In the genomic region with DNA sequence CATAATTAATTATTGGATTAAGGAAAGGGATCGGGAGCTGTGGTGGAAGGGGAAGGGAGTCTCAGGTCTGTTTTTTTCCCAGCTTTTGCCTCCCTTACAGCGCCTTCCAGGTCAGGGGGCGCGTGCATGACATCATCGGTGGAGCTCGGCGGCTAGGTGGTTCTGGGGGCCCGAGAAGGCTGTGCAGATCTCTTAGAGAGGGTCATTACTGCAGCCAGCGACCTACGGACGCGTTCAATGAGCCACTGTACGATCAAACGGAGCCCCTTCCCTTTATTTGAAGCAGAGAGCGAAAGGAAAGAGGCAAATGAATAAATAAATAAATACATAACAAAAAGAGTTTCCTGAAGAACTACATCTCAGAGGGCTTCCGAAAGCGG, we compare ENCODE assay signal across 8 mouse cellular contexts. TPM values are rescaled to one million over a fixed set of nuclear protein-coding genes. Genes with fewer than 3 reads are reported as not detected.
A peak's percentile ranks its signal among the peaks of the same experiment; 100 is the strongest.
DNase-seq lines count a peak whose midpoint lies in the region; ATAC-seq and TF ChIP-seq lines count a peak whose summit lies in the region.

No protein-coding gene starts in this region.

- peak; percentile 55 for DNase-seq in adrenal gland, postnatal 14 days
- DNase-seq in adrenal gland, adult 8-10 months = no peak
- DNase-seq in spleen, adult 2 months (ENCODE audit: low read depth in 1 of 2, low spot score in 2 of 2) = no peak
- DNase-seq in spleen, adult 18-20 months = no peak
- no peak for DNase-seq in urinary bladder, postnatal 25 days (ENCODE audit: low spot score)
- DNase-seq in layer of hippocampus, postnatal 25 days (ENCODE audit: extremely low spot score in 1 of 2, low spot score in 1 of 2) = no peak

- peaks cover 5% of the 10 kb centered on the region; the same call in 1 of the 2 replicates for H3K27me3 ChIP-seq in spleen, adult 2 months (ENCODE audit: control insufficient read depth, insufficient read depth, low read length)
- H3K27me3 ChIP-seq in hindbrain, embryonic 13.5 days = peaks cover 29% of the 10 kb centered on the region
- H3K27me3 ChIP-seq in midbrain, embryonic 12.5 days = peaks cover 47% of the 10 kb centered on the region

- H3K9ac ChIP-seq in hindbrain, embryonic 13.5 days = peak overlapping the region; percentile 87
- H3K9ac ChIP-seq in midbrain, embryonic 12.5 days (replicated peaks) = peak overlapping the region; percentile 70

- no peak for ATAC-seq in hindbrain, embryonic 13.5 days (ENCODE audit: low FRiP score)
- ATAC-seq in midbrain, embryonic 12.5 days (ENCODE audit: low FRiP score, low read depth) = peak; percentile 60; the same call in 1 of the 2 replicates

- peak overlapping the region; percentile 60 for H3K4me3 ChIP-seq in spleen, adult 2 months (ENCODE audit: extremely low read depth, insufficient read depth, insufficient read length)
- H3K4me3 ChIP-seq in hindbrain, embryonic 13.5 days = peak overlapping the region; percentile 64
- peak overlapping the region; percentile 71 for H3K4me3 ChIP-seq in midbrain, embryonic 12.5 days

- H3K4me2 ChIP-seq in hindbrain, embryonic 13.5 days = peak overlapping the region; percentile 76
- peak overlapping the region; percentile 80 for H3K4me2 ChIP-seq in midbrain, embryonic 12.5 days (replicated peaks)

- H3K9me3 ChIP-seq in hindbrain, embryonic 13.5 days = no peaks in the 10 kb centered on the region
- no peaks in the 10 kb centered on the region for H3K9me3 ChIP-seq in midbrain, embryonic 12.5 days

- no peak overlapping the region for H3K27ac ChIP-seq in spleen, adult 2 months (ENCODE audit: insufficient read depth, low read length)
- no peak overlapping the region for H3K27ac ChIP-seq in hindbrain, embryonic 13.5 days
- H3K27ac ChIP-seq in midbrain, embryonic 12.5 days (replicated peaks) = no peak overlapping the region

- TF ChIP-seq POLR2A in spleen, adult 2 months (IDR thresholded peaks at IDR 0.05; ENCODE audit: low read depth, low read length) = no peak

- peaks cover 3% of the 10 kb centered on the region for H3K4me1 ChIP-seq in spleen, adult 2 months (ENCODE audit: control insufficient read depth, insufficient read depth, insufficient read length)
- H3K4me1 ChIP-seq in hindbrain, embryonic 13.5 days (replicated peaks) = peaks cover 20% of the 10 kb centered on the region
- H3K4me1 ChIP-seq in midbrain, embryonic 12.5 days = peaks cover 7% of the 10 kb centered on the region

- H3K36me3 ChIP-seq in spleen, adult 2 months (ENCODE audit: control insufficient read depth, insufficient read depth, low read length) = no peaks in the 10 kb centered on the region
- no peaks in the 10 kb centered on the region for H3K36me3 ChIP-seq in hindbrain, embryonic 13.5 days
- H3K36me3 ChIP-seq in midbrain, embryonic 12.5 days = no peaks in the 10 kb centered on the region

- TF ChIP-seq CTCF in spleen, adult 2 months (IDR thresholded peaks at IDR 0.05; ENCODE audit: extremely low read depth, insufficient read depth, insufficient read length, insufficient replicate concordance) = no peak

- WGBS in spleen, adult 2 months = 2% methylated on average over 17 of the region's 17 CpGs
- 1% methylated on average over 17 of the region's 17 CpGs for WGBS in hindbrain, embryonic 13.5 days
- 1% methylated on average over 17 of the region's 17 CpGs for WGBS in midbrain, embryonic 12.5 days

RNA-seq across cellular contexts. Expression of gene Syngr1, which starts 0.4 kb away (rescaled TPM):
- total RNA-seq in adrenal gland, postnatal 14 days (2021) = 28.5 and 29.8 TPM in 2 replicates
- total RNA-seq in adrenal gland, adult 8-10 months (2022) = 10 to 100 TPM; 32.7 to 65.7 (median 48.7) TPM
- polyA plus RNA-seq in spleen, adult 2 months (2012; rRNA removed) = 9.9 and 13.5 TPM in 2 replicates
- polyA plus RNA-seq in hindbrain, embryonic 13.5 days (2015; fragmentation: Nextera tagmentation; extraction: Ambion mirVana) = 27.9 and 28.3 TPM in 2 replicates
- 10.8 and 10.9 TPM in 2 replicates for polyA plus RNA-seq in midbrain, embryonic 12.5 days (2016; fragmentation: Nextera tagmentation; extraction: Ambion mirVana)
- 100 to 1,000 TPM; 387 to 409 TPM for total RNA-seq in layer of hippocampus, postnatal 25 days (2021)

RNA-seq across cellular contexts. Expression of gene Rpl3, which starts 0.9 kb away (rescaled TPM):
- 594 and 691 TPM in 2 replicates for total RNA-seq in adrenal gland, postnatal 14 days (2021)
- total RNA-seq in adrenal gland, adult 8-10 months (2022) = 100 to 1,000 TPM; 541 to 649 (median 631) TPM
- 550 and 833 TPM in 2 replicates for polyA plus RNA-seq in spleen, adult 2 months (2012; rRNA removed)
- polyA plus RNA-seq in hindbrain, embryonic 13.5 days (2015; fragmentation: Nextera tagmentation; extraction: Ambion mirVana) = 613 and 622 TPM in 2 replicates
- polyA plus RNA-seq in midbrain, embryonic 12.5 days (2016; fragmentation: Nextera tagmentation; extraction: Ambion mirVana) = 652 and 673 TPM in 2 replicates
- 100 to 1,000 TPM; 494 to 606 TPM for total RNA-seq in layer of hippocampus, postnatal 25 days (2021)

RNA-seq across cellular contexts. Expression of gene Tab1, which starts 42.2 kb away (rescaled TPM):
- 14.6 and 23.0 TPM in 2 replicates for total RNA-seq in adrenal gland, postnatal 14 days (2021)
- 10 to 100 TPM; 16.2 to 31.8 (median 26.8) TPM for total RNA-seq in adrenal gland, adult 8-10 months (2022)
- 16.1 and 21.4 TPM in 2 replicates for polyA plus RNA-seq in spleen, adult 2 months (2012; rRNA removed)
- 38.3 and 41.2 TPM in 2 replicates for polyA plus RNA-seq in hindbrain, embryonic 13.5 days (2015; fragmentation: Nextera tagmentation; extraction: Ambion mirVana)
- polyA plus RNA-seq in midbrain, embryonic 12.5 days (2016; fragmentation: Nextera tagmentation; extraction: Ambion mirVana) = 41.9 and 43.6 TPM in 2 replicates
- 10 to 100 TPM; 25.1 to 33.8 TPM for total RNA-seq in layer of hippocampus, postnatal 25 days (2021)

Comparison
In these comparisons a context has a peak if more than half of its experiments do, and no peak if none do; other contexts are left out.
1. RNA of gene Syngr1, which starts 0.4 kb away (total RNA-seq): 387 to 409 TPM in layer of hippocampus, postnatal 25 days; 32.7 to 65.7 TPM in adrenal gland, adult 8-10 months and 28.5 to 29.8 TPM in adrenal gland, postnatal 14 days; every median in the first group is over 4 times any median in the second.
2. Peak in every context shown above with its lines, with median percentiles within 50 percentile points of each other: H3K4me3 ChIP-seq.